Mouse (Mus musculus) heart, embryonic 12.5 days (tissue): ENCODE results near the gene Adamtsl3. TPM values are rescaled to one million over a fixed set of nuclear protein-coding genes. Genes with fewer than 3 reads are reported as not detected.

Experiments
- ATAC-seq: fragments of 200-750 bp; cut with Nextera tagmentation; 2 replicates; pipeline ENCODE4 v1.8.0; 2017; ENCODE audit warnings: moderate TSS enrichment, moderate library complexity; ENCODE audit not compliant: insufficient number of reproducible peaks, low FRiP score
- H3K27ac ChIP-seq: fragments of 300-500 bp; sonication (generic); 2 replicates; pipeline ENCODE4 v1.5.1; 2016; ENCODE audit warnings: mild to moderate bottlenecking, moderate library complexity; ENCODE audit not compliant: poor library complexity, severe bottlenecking
- H3K27me3 ChIP-seq: fragments of 300-500 bp; sonication (generic); replicated peaks from 2 replicates; pipeline ENCODE4 v1.6.1; 2016; ENCODE audit warnings: mild to moderate bottlenecking, moderate library complexity
- H3K36me3 ChIP-seq: fragments of 300-500 bp; sonication (generic); 2 replicates; pipeline ENCODE4 v1.6.1; 2016; ENCODE audit warnings: mild to moderate bottlenecking, moderate library complexity
- H3K4me1 ChIP-seq: fragments of 300-500 bp; sonication (generic); replicated peaks from 2 replicates; pipeline ENCODE4 v1.6.1; 2016; ENCODE audit warnings: mild to moderate bottlenecking
- H3K4me2 ChIP-seq: fragments of 300-500 bp; sonication (generic); 2 replicates; pipeline ENCODE4 v1.6.1; 2016; ENCODE audit warnings: mild to moderate bottlenecking, moderate library complexity
- H3K4me3 ChIP-seq: fragments of 300-500 bp; sonication (generic); 2 replicates; pipeline ENCODE4 v1.5.1; 2016; ENCODE audit warnings: mild to moderate bottlenecking
- H3K9ac ChIP-seq: fragments of 300-500 bp; sonication (generic); 2 replicates; pipeline ENCODE4 v1.6.1; 2016; ENCODE audit warnings: mild to moderate bottlenecking, moderate library complexity
- H3K9me3 ChIP-seq: fragments of 300-500 bp; sonication (generic); replicated peaks from 2 replicates; pipeline ENCODE4 v1.6.1; 2016; ENCODE audit warnings: mild to moderate bottlenecking, moderate library complexity
- WGBS: fragments of 180-500 bp; shearing (Covaris S2); methylation state at CpG from one replicate; pipeline ENCODE4 v1.1.7; 2016; 5-methylcytosine and 5-hydroxymethylcytosine counted together
- polyA plus RNA-seq: library from polyadenylated mRNA; unstranded; fragments of >200 nt; fragmentation: Nextera tagmentation; extraction: Ambion mirVana; gene quantifications from 2 replicates; pipeline ENCODE4 v1.2.1, GENCODE M21; 2016

Adamtsl3 gene
- polyA plus RNA-seq, 1 experiment from 2014 or later: 0.57 TPM

DNA sequence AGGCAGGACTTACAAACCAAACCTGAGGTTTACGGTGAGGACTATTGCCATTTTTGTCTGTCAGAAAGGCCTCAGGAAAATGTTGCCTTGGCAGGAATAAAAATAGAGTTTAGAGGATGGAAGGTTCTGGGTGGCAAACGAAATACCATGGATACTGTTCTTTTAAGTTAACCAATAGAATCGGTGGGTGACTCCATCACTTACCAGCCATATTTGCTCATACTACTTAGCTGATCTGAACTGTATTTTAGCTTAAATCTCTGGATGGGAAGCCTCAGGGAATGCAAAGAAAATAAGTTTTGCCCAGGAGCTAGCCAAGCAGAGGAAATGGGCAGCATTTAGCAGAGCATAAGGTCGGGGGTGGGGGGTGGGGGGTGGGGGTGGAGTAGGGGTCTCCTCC lies 312.4 kb downstream of the Adamtsl3 start:
- Histone ChIP-seq H3K27me3 (no peaks in the 10 kb centered on the region), H3K4me3 (peak overlapping the region; percentile 97), H3K9ac (peak overlapping the region; percentile 90), H3K36me3 (peaks cover 6% of the 10 kb centered on the region), H3K4me2 (peak overlapping the region; percentile 94), H3K4me1 (peaks cover 11% of the 10 kb centered on the region), H3K9me3 (no peaks in the 10 kb centered on the region), H3K27ac (no peak overlapping the region)
- 0 out of 2 replicates have a peak, but pooled peaks have one; percentile 3 for ATAC-seq
- WGBS: 30% methylated on average over 4 of the region's 4 CpGs

DNA sequence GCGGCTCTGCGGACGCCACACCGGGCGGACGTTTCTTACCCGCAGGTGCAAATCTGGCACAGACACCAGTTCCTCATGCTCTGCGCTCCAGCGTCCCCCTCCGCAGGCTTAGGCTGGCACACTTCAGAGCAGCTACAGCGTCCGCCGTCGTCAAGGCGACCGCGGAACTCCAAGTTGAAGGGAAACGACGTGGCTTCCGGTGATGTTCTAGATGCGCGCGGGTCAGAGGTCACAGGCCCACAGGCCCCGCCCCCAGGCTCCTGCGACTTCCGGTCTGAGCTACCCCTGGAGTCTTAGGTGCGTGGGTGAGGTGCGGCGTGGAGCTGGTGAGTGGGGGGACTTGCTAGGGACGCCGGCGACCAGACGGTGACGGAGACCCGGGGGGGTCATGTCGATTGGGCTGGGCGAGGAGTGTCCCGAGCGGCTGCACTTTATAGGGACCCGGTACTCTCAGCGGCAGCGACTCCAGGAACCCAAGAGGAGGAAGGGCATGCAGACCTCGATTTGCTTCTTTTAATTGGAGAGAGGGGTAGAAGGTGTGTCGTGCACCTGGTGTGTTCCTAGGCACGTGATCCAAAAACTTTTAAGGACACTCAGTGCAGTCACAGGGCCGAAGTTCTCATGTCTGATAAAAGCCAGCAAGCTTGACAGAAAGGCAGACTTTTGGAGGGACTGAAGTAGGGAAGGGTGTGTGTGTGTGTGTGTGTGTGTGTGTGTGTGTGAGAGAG lies 313.0 kb downstream of the Adamtsl3 start, which contains the start of the genes Saxo2 and Efl1:
Saxo2 (minus strand) TSS at position 176 of the 728 bp plus-strand sequence.
Efl1 (plus strand) TSS at position 262 of the 728 bp plus-strand sequence.
- Histone ChIP-seq H3K4me1 (peaks cover 11% of the 10 kb centered on the region), H3K36me3 (peaks cover 6% of the 10 kb centered on the region), H3K27ac (peak within 1 kb of the TSS; percentile 33), H3K27me3 (no peaks in the 10 kb centered on the region), H3K4me2 (peak within 1 kb of the TSS; percentile 94), H3K9ac (peak within 1 kb of the TSS; percentile 90), H3K4me3 (peak within 1 kb of the TSS; percentile 97), H3K9me3 (no peaks in the 10 kb centered on the region)
- peak; percentile 96 for ATAC-seq
- WGBS: under 1% methylated on average over 46 of the region's 46 CpGs

GRCm38 (mm10) chr7:82649081-82649445 lies 313.6 kb downstream of the Adamtsl3 start:
- Histone ChIP-seq H3K4me2 (peak overlapping the region; percentile 94), H3K36me3 (peaks cover 6% of the 10 kb centered on the region), H3K27ac (no peak overlapping the region; the same call in 1 of the 2 replicates), H3K4me3 (peak overlapping the region; percentile 97), H3K27me3 (no peaks in the 10 kb centered on the region), H3K9me3 (no peaks in the 10 kb centered on the region), H3K9ac (peak overlapping the region; percentile 90), H3K4me1 (peaks cover 11% of the 10 kb centered on the region)
- 14% methylated on average over 6 of the region's 6 CpGs for WGBS
- ATAC-seq: no peak

Other genes with a start within 250 kb of the Adamtsl3 start
- gene Sh3gl3, start 161.9 kb upstream of the Adamtsl3 start, polyA plus RNA-seq: 5.4 and 6.4 TPM in 2 replicates